Mouse (Mus musculus) ES-Bruce4 (cell line): Measurements from ENCODE around the gene Sphk2. TPM values are rescaled to one million over a fixed set of nuclear protein-coding genes. Genes with fewer than 3 reads are reported as not detected.

ENCODE experiments used
- H3K27ac ChIP-seq: 2 replicates; pipeline ENCODE4 v1.5.1; 2012; ENCODE audit warnings: low read length, inconsistent platforms; ENCODE audit not compliant: insufficient read depth
- H3K27me3 ChIP-seq: 2 replicates; pipeline ENCODE4 v1.6.1; 2012; ENCODE audit warnings: mild to moderate bottlenecking, low read length, inconsistent platforms; ENCODE audit not compliant: control insufficient read depth, poor library complexity, insufficient read depth, severe bottlenecking
- H3K36me3 ChIP-seq: 2 replicates; pipeline ENCODE4 v1.6.1; 2012; ENCODE audit warnings: inconsistent platforms, mild to moderate bottlenecking, low read length, moderate library complexity; ENCODE audit not compliant: control insufficient read depth, poor library complexity, insufficient read depth, severe bottlenecking
- H3K4me1 ChIP-seq: one replicate; pipeline ENCODE4 v1.8.1; 2011; ENCODE audit warnings: low read length; ENCODE audit not compliant: control insufficient read depth, insufficient read depth
- H3K4me3 ChIP-seq: 2 replicates; pipeline ENCODE4 v1.5.1; 2011; ENCODE audit warnings: low read depth, mild to moderate bottlenecking, low read length
- H3K9ac ChIP-seq: 2 replicates; pipeline ENCODE4 v1.6.1; 2012; ENCODE audit warnings: low read depth, mild to moderate bottlenecking, inconsistent platforms; ENCODE audit not compliant: poor library complexity, severe bottlenecking
- H3K9me3 ChIP-seq: replicated peaks from 2 replicates; pipeline ENCODE4 v1.6.1; 2012; ENCODE audit warnings: mild to moderate bottlenecking, low read length, inconsistent platforms; ENCODE audit not compliant: control insufficient read depth, poor library complexity, insufficient read depth, severe bottlenecking
- CTCF ChIP-seq: IDR thresholded peaks from one replicate; pipeline ENCODE4 v1.8.1; 2011; ENCODE audit warnings: low read depth, low read length
- EP300 ChIP-seq: IDR thresholded peaks from 2 replicates; pipeline ENCODE4 v1.6.1; 2011; ENCODE audit warnings: low read depth, low read length; ENCODE audit not compliant: insufficient read depth
- POLR2A ChIP-seq: IDR thresholded peaks from one replicate; pipeline ENCODE4 v1.8.1; 2011; ENCODE audit warnings: low read length; ENCODE audit not compliant: insufficient read depth
- polyA plus RNA-seq: library from polyadenylated mRNA; stranded (reverse); fragments of >200 nt; gene quantifications from 2 replicates; pipeline ENCODE4 v1.2.4, GENCODE M21; 2011; ENCODE audit warnings: low read depth; ENCODE audit not compliant: missing spikeins, insufficient read depth, insufficient read length

Gene Sphk2
- polyA plus RNA-seq, 1 experiment, result 10.4 TPM

- H3K27me3 ChIP-seq, result peaks cover 3% of the 10 kb centered on the region; the same call in 1 of the 2 replicates
- peak; percentile 32 for TF ChIP-seq POLR2A
- no peak for TF ChIP-seq EP300
- peaks cover 7% of the 10 kb centered on the region for H3K4me1 ChIP-seq
- H3K9me3 ChIP-seq, result no peaks in the 10 kb centered on the region
- H3K36me3 ChIP-seq, result no peaks in the 10 kb centered on the region
- peak overlapping the region; percentile 66 for H3K4me3 ChIP-seq
- H3K9ac ChIP-seq, result peak overlapping the region; percentile 32
- no peak overlapping the region for H3K27ac ChIP-seq
Observed at GRCm38 (mm10) chr7:45704046-45704559, 13.7 kb downstream of the Sphk2 start.

- Histone ChIP-seq H3K9me3 (no peaks in the 10 kb centered on the region), H3K9ac (peak overlapping the region; percentile 32; the same call in 1 of the 2 replicates), H3K27me3 (peaks cover 3% of the 10 kb centered on the region; the same call in 1 of the 2 replicates), H3K36me3 (no peaks in the 10 kb centered on the region), H3K27ac (no peak overlapping the region), H3K4me1 (peaks cover 6% of the 10 kb centered on the region), H3K4me3 (peak overlapping the region; percentile 28)
- TF ChIP-seq EP300, result no peak
- no peak for TF ChIP-seq POLR2A
- TF ChIP-seq CTCF, result no peak
Observed at GRCm38 (mm10) chr7:45703521-45704033, 14.2 kb downstream of the Sphk2 start.

- no peak overlapping the region for H3K4me3 ChIP-seq
- no peak for TF ChIP-seq POLR2A
- peaks cover under 1% of the 10 kb centered on the region for H3K4me1 ChIP-seq
- H3K9me3 ChIP-seq, result no peaks in the 10 kb centered on the region
- H3K27ac ChIP-seq, result no peak overlapping the region
- no peaks in the 10 kb centered on the region for H3K36me3 ChIP-seq
- no peak overlapping the region for H3K9ac ChIP-seq
- peaks cover 3% of the 10 kb centered on the region; the same call in 1 of the 2 replicates for H3K27me3 ChIP-seq
Observed at GRCm38 (mm10) chr7:45702809-45703520, 14.8 kb downstream of the Sphk2 start.

GRCm38 (mm10) chr7:45702316-45702715, 15.5 kb downstream of the Sphk2 start:
- H3K27ac ChIP-seq, result no peak overlapping the region
- H3K9ac ChIP-seq, result no peak overlapping the region
- no peaks in the 10 kb centered on the region for H3K4me1 ChIP-seq
- H3K9me3 ChIP-seq, result no peaks in the 10 kb centered on the region
- H3K4me3 ChIP-seq, result no peak overlapping the region
- TF ChIP-seq POLR2A (no peak), CTCF (no peak), EP300 (no peak)
- H3K36me3 ChIP-seq, result no peaks in the 10 kb centered on the region
- H3K27me3 ChIP-seq, result peaks cover 3% of the 10 kb centered on the region; the same call in 1 of the 2 replicates

- Histone ChIP-seq H3K36me3 (no peaks in the 10 kb centered on the region), H3K9ac (peak overlapping the region; percentile 42; the same call in 1 of the 2 replicates), H3K27me3 (peaks cover 3% of the 10 kb centered on the region; the same call in 1 of the 2 replicates), H3K4me1 (no peaks in the 10 kb centered on the region), H3K9me3 (no peaks in the 10 kb centered on the region), H3K27ac (no peak overlapping the region), H3K4me3 (no peak overlapping the region)
- TF ChIP-seq EP300 (no peak), POLR2A (no peak), CTCF (no peak)
Observed at GRCm38 (mm10) chr7:45701607-45702006, 16.2 kb downstream of the Sphk2 start.

- Histone ChIP-seq H3K27me3 (peaks cover 3% of the 10 kb centered on the region; the same call in 1 of the 2 replicates), H3K4me3 (peak overlapping the region; percentile 50), H3K36me3 (no peaks in the 10 kb centered on the region), H3K9ac (peak overlapping the region; percentile 42), H3K4me1 (no peaks in the 10 kb centered on the region), H3K9me3 (no peaks in the 10 kb centered on the region), H3K27ac (no peak overlapping the region)
- TF ChIP-seq CTCF (no peak), EP300 (no peak), POLR2A (no peak)
Observed at GRCm38 (mm10) chr7:45701072-45701471, 16.7 kb downstream of the Sphk2 start.
